Mouse (Mus musculus) neural tube, embryonic 12.5 days (tissue): ENCODE results near the gene Gm9736. TPM values are rescaled to one million over a fixed set of nuclear protein-coding genes. Genes with fewer than 3 reads are reported as not detected.
"Not testable (repeated sequence)": the region's sequence is repeated elsewhere in the genome, so short reads cannot be mapped to it uniquely, and the experiment has no call there.

Experiments used
- ATAC-seq: fragments of 200-750 bp; cut with Nextera tagmentation; 2 replicates; pipeline ENCODE4 v1.8.0; 2017; ENCODE audit warnings: low read depth, mild to moderate bottlenecking, moderate TSS enrichment, moderate library complexity; ENCODE audit not compliant: low FRiP score
- H3K27ac ChIP-seq: fragments of 300-500 bp; sonication (generic); 2 replicates; pipeline ENCODE4 v1.5.1; 2016
- H3K27me3 ChIP-seq: fragments of 300-500 bp; sonication (generic); replicated peaks from 2 replicates; pipeline ENCODE4 v1.6.1; 2016; ENCODE audit warnings: mild to moderate bottlenecking
- H3K36me3 ChIP-seq: fragments of 300-500 bp; sonication (generic); 2 replicates; pipeline ENCODE4 v1.6.1; 2016; ENCODE audit warnings: mild to moderate bottlenecking
- H3K4me1 ChIP-seq: fragments of 300-500 bp; sonication (generic); 2 replicates; pipeline ENCODE4 v1.6.1; 2016
- H3K4me2 ChIP-seq: fragments of 300-500 bp; sonication (generic); replicated peaks from 2 replicates; pipeline ENCODE4 v1.6.1; 2016; ENCODE audit warnings: mild to moderate bottlenecking
- H3K4me3 ChIP-seq: fragments of 300-500 bp; sonication (generic); 2 replicates; pipeline ENCODE4 v1.5.1; 2016
- H3K9ac ChIP-seq: fragments of 300-500 bp; sonication (generic); 2 replicates; pipeline ENCODE4 v1.6.1; 2016; ENCODE audit warnings: mild to moderate bottlenecking
- H3K9me3 ChIP-seq: fragments of 300-500 bp; sonication (generic); 2 replicates; pipeline ENCODE4 v1.6.1; 2016; ENCODE audit warnings: mild to moderate bottlenecking
- WGBS: fragments of 180-500 bp; shearing (Covaris S2); methylation state at CpG from one replicate; pipeline ENCODE4 v1.1.7; 2016; 5-methylcytosine and 5-hydroxymethylcytosine counted together
- polyA plus RNA-seq: library from polyadenylated mRNA; unstranded; fragments of >200 nt; fragmentation: Nextera tagmentation; extraction: Ambion mirVana; gene quantifications from 2 replicates; pipeline ENCODE4 v1.2.1, GENCODE M21; 2016

The Gm9736 gene
- not detected in 2 replicates for polyA plus RNA-seq

- H3K4me2 ChIP-seq, H3K27ac ChIP-seq, H3K9ac ChIP-seq, H3K9me3 ChIP-seq, H3K27me3 ChIP-seq, H3K36me3 ChIP-seq, ATAC-seq, H3K4me3 ChIP-seq, H3K4me1 ChIP-seq: not testable (repeated sequence)
- WGBS, result 77% methylated on average over 1 of the region's 1 CpGs
Observed at GRCm38 (mm10) chr10:77751254-77751653, at the start of gene Gm9736. Gene Gm9736 (minus strand): TSS chr10:77751354.

GRCm38 (mm10) chr10:77798921-77799508 lies 47.9 kb upstream of the Gm9736 start, which contains the start of gene Gm19668:
Gene Gm19668 (minus strand): TSS chr10:77799133.
- H3K36me3 ChIP-seq, result no peaks in the 10 kb centered on the region
- ATAC-seq, result peak; percentile 54; the same call in 1 of the 2 replicates
- H3K9me3 ChIP-seq, result no peaks in the 10 kb centered on the region
- peaks cover 15% of the 10 kb centered on the region for H3K4me1 ChIP-seq
- no peak within 1 kb of the TSS for H3K9ac ChIP-seq
- H3K27me3 ChIP-seq, result no peaks in the 10 kb centered on the region
- no peak within 1 kb of the TSS for H3K4me3 ChIP-seq
- 41% methylated on average over 8 of the region's 8 CpGs for WGBS
- H3K4me2 ChIP-seq, result no peak within 1 kb of the TSS
- no peak within 1 kb of the TSS for H3K27ac ChIP-seq

GRCm38 (mm10) chr10:77798164-77798920 lies 47.2 kb upstream of the Gm9736 start:
- H3K9ac ChIP-seq, H3K27ac ChIP-seq, H3K4me2 ChIP-seq, H3K4me3 ChIP-seq, H3K36me3 ChIP-seq, H3K27me3 ChIP-seq, H3K9me3 ChIP-seq: not testable (repeated sequence)
- 0 out of 2 replicates have a peak, but pooled peaks have one; percentile 38 for ATAC-seq
- H3K4me1 ChIP-seq, result peaks cover 15% of the 10 kb centered on the region
- 31% methylated on average over 3 of the region's 3 CpGs for WGBS

- peaks cover 15% of the 10 kb centered on the region for H3K4me1 ChIP-seq
- no peaks in the 10 kb centered on the region for H3K36me3 ChIP-seq
- no peak overlapping the region for H3K4me2 ChIP-seq
- no peak overlapping the region for H3K27ac ChIP-seq
- no peaks in the 10 kb centered on the region for H3K9me3 ChIP-seq
- no peak overlapping the region for H3K9ac ChIP-seq
- H3K4me3 ChIP-seq, result no peak overlapping the region
- 13% methylated on average over 3 of the region's 3 CpGs for WGBS
- no peaks in the 10 kb centered on the region for H3K27me3 ChIP-seq
- no peak for ATAC-seq
Observed at GRCm38 (mm10) chr10:77797677-77798076, 46.5 kb upstream of the Gm9736 start.

GRCm38 (mm10) chr10:77794976-77795375 lies 43.8 kb upstream of the Gm9736 start, which contains the start of gene Gm9639:
Gene Gm9639 (minus strand): TSS chr10:77795076.
- no peak within 1 kb of the TSS for H3K27ac ChIP-seq
- H3K4me2 ChIP-seq, result no peak within 1 kb of the TSS
- ATAC-seq, result no peak
- no peaks in the 10 kb centered on the region for H3K36me3 ChIP-seq
- no peaks in the 10 kb centered on the region for H3K9me3 ChIP-seq
- no peak within 1 kb of the TSS for H3K9ac ChIP-seq
- H3K27me3 ChIP-seq, result no peaks in the 10 kb centered on the region
- no peak within 1 kb of the TSS for H3K4me3 ChIP-seq
- peaks cover 15% of the 10 kb centered on the region for H3K4me1 ChIP-seq
- WGBS, result 56% methylated on average over 2 of the region's 2 CpGs

- Histone ChIP-seq H3K27ac (no peak overlapping the region), H3K4me3 (no peak overlapping the region), H3K9ac (no peak overlapping the region), H3K4me1 (no peaks in the 10 kb centered on the region), H3K27me3 (no peaks in the 10 kb centered on the region), H3K4me2 (no peak overlapping the region), H3K9me3 (no peaks in the 10 kb centered on the region), H3K36me3 (no peaks in the 10 kb centered on the region)
- no peak for ATAC-seq
- WGBS, result 76% methylated on average over 2 of the region's 2 CpGs
Observed at GRCm38 (mm10) chr10:77788621-77789020, 37.5 kb upstream of the Gm9736 start.

- H3K27me3 ChIP-seq, H3K9me3 ChIP-seq, H3K4me2 ChIP-seq, H3K9ac ChIP-seq, H3K4me3 ChIP-seq, ATAC-seq, H3K27ac ChIP-seq, H3K4me1 ChIP-seq, H3K36me3 ChIP-seq: not testable (repeated sequence)
- 44% methylated on average over 1 of the region's 1 CpGs for WGBS
Observed at GRCm38 (mm10) chr10:77787876-77788275, 36.7 kb upstream of the Gm9736 start, which contains the start of gene Gm7137. Gene Gm7137 (minus strand): TSS chr10:77788200.

- H3K27ac ChIP-seq, H3K9me3 ChIP-seq, H3K36me3 ChIP-seq, H3K4me3 ChIP-seq, H3K4me2 ChIP-seq, H3K9ac ChIP-seq, H3K27me3 ChIP-seq, H3K4me1 ChIP-seq, ATAC-seq: not testable (repeated sequence)
- 88% methylated on average over 2 of the region's 3 CpGs for WGBS
Observed at GRCm38 (mm10) chr10:77783396-77783795, 32.2 kb upstream of the Gm9736 start.

- not testable (repeated sequence) for H3K9me3 ChIP-seq, H3K4me1 ChIP-seq, H3K4me2 ChIP-seq, H3K4me3 ChIP-seq, H3K27ac ChIP-seq, H3K27me3 ChIP-seq, H3K36me3 ChIP-seq, ATAC-seq, H3K9ac ChIP-seq
- 50% methylated on average over 1 of the region's 1 CpGs for WGBS
Observed at GRCm38 (mm10) chr10:77782442-77782841, 31.3 kb upstream of the Gm9736 start, which contains the start of gene Gm3250. Gene Gm3250 (minus strand): TSS chr10:77782542.

- not testable (repeated sequence) for H3K27ac ChIP-seq, H3K9ac ChIP-seq, H3K27me3 ChIP-seq, H3K36me3 ChIP-seq, ATAC-seq, H3K4me1 ChIP-seq, H3K4me2 ChIP-seq, H3K9me3 ChIP-seq, H3K4me3 ChIP-seq
- 76% methylated on average over 1 of the region's 1 CpGs for WGBS
Observed at GRCm38 (mm10) chr10:77776844-77777243, 25.7 kb upstream of the Gm9736 start, which contains the start of gene Gm7138. Gene Gm7138 (minus strand): TSS chr10:77776944.

GRCm38 (mm10) chr10:77772142-77772541 lies 21.0 kb upstream of the Gm9736 start:
- not testable (repeated sequence) for H3K9me3 ChIP-seq, H3K27ac ChIP-seq, H3K4me1 ChIP-seq, H3K27me3 ChIP-seq, ATAC-seq, H3K4me2 ChIP-seq, H3K36me3 ChIP-seq, H3K9ac ChIP-seq, H3K4me3 ChIP-seq
- 87% methylated on average over 3 of the region's 3 CpGs for WGBS

- H3K27me3 ChIP-seq, H3K4me1 ChIP-seq, ATAC-seq, H3K27ac ChIP-seq, H3K4me3 ChIP-seq, H3K9ac ChIP-seq, H3K9me3 ChIP-seq, H3K4me2 ChIP-seq, H3K36me3 ChIP-seq: not testable (repeated sequence)
- 38% methylated on average over 1 of the region's 1 CpGs for WGBS
Observed at GRCm38 (mm10) chr10:77771225-77771624, 20.1 kb upstream of the Gm9736 start, which contains the start of gene Gm3238. Gene Gm3238 (minus strand): TSS chr10:77771325.
